In the genomic region with DNA sequence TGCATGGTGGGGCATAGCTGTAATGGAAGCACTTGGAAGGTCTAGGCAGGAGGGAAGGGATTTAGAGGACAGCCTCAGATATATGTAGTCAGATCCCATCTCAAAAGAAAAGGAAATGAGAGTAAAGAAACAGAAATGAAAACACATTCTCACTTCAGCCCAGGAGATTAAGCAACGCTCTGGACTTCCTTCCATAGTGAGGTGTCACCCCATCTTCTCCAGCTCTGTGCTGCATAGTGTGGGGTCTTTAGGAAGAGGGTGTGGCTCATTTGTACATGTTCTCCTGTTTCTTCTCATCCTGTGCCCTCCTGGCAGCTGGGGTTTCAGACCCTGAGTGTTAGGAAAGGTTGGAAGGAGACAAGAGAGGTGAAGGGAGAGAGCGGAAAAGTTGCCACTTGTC, we compare ENCODE assay signal across 27 mouse cellular contexts. TPM values are rescaled to one million over a fixed set of nuclear protein-coding genes. Genes with fewer than 3 reads are reported as not detected.
DNase-seq lines count a peak whose midpoint lies in the region; ATAC-seq and TF ChIP-seq lines count a peak whose summit lies in the region.
"Had no signal": no experiment of that assay in that cellular context is flagged by ENCODE, and none has a peak within 500 bp of the region (broad histone marks: within the 10 kb centered on the region; RNA-seq: fewer than 3 reads in every experiment).

No protein-coding gene starts in this region.

- WGBS in stomach, postnatal 0 days: 92% methylated on average over 2 of the region's 2 CpGs

- H3K9me3 ChIP-seq in CH12.LX (replicated peaks; ENCODE audit: low read length): peaks cover 2% of the 10 kb centered on the region
- no peaks in the 10 kb centered on the region for H3K9me3 ChIP-seq in stomach, postnatal 0 days (ENCODE audit: control insufficient read depth, low read length)
- H3K9me3 ChIP-seq: embryonic facial prominence, embryonic 12.5 days; embryonic facial prominence, embryonic 15.5 days; forebrain, embryonic 12.5 days; forebrain, embryonic 15.5 days had no signal

- H3K36me3 ChIP-seq in CH12.LX (replicated peaks in 1 of 2; ENCODE audit: control insufficient read depth in 1 of 2, insufficient read depth in 1 of 2, low read length in 1 of 2): no peaks in the 10 kb centered on the region
- no peaks in the 10 kb centered on the region for H3K36me3 ChIP-seq in stomach, postnatal 0 days (ENCODE audit: control insufficient read depth, insufficient read depth, low read length)
- H3K36me3 ChIP-seq: embryonic facial prominence, embryonic 12.5 days; embryonic facial prominence, embryonic 15.5 days; forebrain, embryonic 12.5 days; forebrain, embryonic 15.5 days; heart, embryonic 10.5 days; heart, embryonic 13.5 days had no signal

- dilution Hi-C loops in CH12.LX (cut with MboI; ENCODE audit: extremely low pct_ligation_motif_present, extremely low pct_unique_long_range_greater_than_20kb, low sequenced_read_pairs): no loop called here

- TF ChIP-seq EP300 in CH12.LX (IDR thresholded peaks at IDR 0.05; ENCODE audit: low read length): no peak
- no peak for TF ChIP-seq EP300 in stomach, postnatal 0 days (optimal IDR thresholded peaks at IDR 0.05)

- H3K9ac ChIP-seq in CH12.LX (ENCODE audit: insufficient read depth, low read depth): no peak overlapping the region
- no peak overlapping the region for H3K9ac ChIP-seq in stomach, postnatal 0 days (ENCODE audit: low read length)
- H3K9ac ChIP-seq: embryonic facial prominence, embryonic 12.5 days; embryonic facial prominence, embryonic 15.5 days; forebrain, embryonic 12.5 days; forebrain, embryonic 15.5 days; heart, embryonic 13.5 days; hindbrain, embryonic 14.5 days had no signal

- no peaks in the 10 kb centered on the region for H3K27me3 ChIP-seq in CH12.LX (replicated peaks)
- no peaks in the 10 kb centered on the region for H3K27me3 ChIP-seq in stomach, postnatal 0 days (ENCODE audit: control insufficient read depth, insufficient read depth, low read length)
- H3K27me3 ChIP-seq: embryonic facial prominence, embryonic 12.5 days; embryonic facial prominence, embryonic 15.5 days; forebrain, embryonic 12.5 days; forebrain, embryonic 15.5 days; heart, embryonic 13.5 days had no signal

- TF ChIP-seq CTCF in CH12.LX (conservative IDR thresholded peaks at IDR 0.05 in 1 of 2, IDR thresholded peaks at IDR 0.05 in 1 of 2; ENCODE audit: low read depth in 2 of 2, low read length in 2 of 2): no peak
- TF ChIP-seq CTCF in stomach, postnatal 0 days (IDR thresholded peaks at IDR 0.05; ENCODE audit: low read depth): no peak

- no peak overlapping the region for H3K27ac ChIP-seq in CH12.LX (ENCODE audit: insufficient read depth, low read depth)
- H3K27ac ChIP-seq in stomach, postnatal 0 days (replicated peaks): no peak overlapping the region
- H3K27ac ChIP-seq: embryonic facial prominence, embryonic 12.5 days; embryonic facial prominence, embryonic 15.5 days; forebrain, embryonic 12.5 days; forebrain, embryonic 15.5 days; heart, embryonic 10.5 days; heart, embryonic 13.5 days; hindbrain, embryonic 14.5 days; hindbrain, postnatal 0 days had no signal

- ATAC-seq in common myeloid progenitor, adult 5-6 weeks (replicated peaks; ENCODE audit: low read depth, poor library complexity, severe bottlenecking): peak; percentile 90
- peak; percentile 81 for ATAC-seq in megakaryocyte progenitor cell, adult 5-6 weeks (replicated peaks; ENCODE audit: poor library complexity)
- no peak for ATAC-seq in stomach, postnatal 0 days (ENCODE audit: low FRiP score, low TSS enrichment)
- ATAC-seq: forebrain, embryonic 15.5 days; hindbrain, postnatal 0 days; inflammation-experienced regulatory T-cells, adult 6 months; intestine, embryonic 16.5 days had no signal

- no peaks in the 10 kb centered on the region for H3K4me1 ChIP-seq in CH12.LX (ENCODE audit: control insufficient read depth in 1 of 2, insufficient read depth in 2 of 2)
- H3K4me1 ChIP-seq in stomach, postnatal 0 days (replicated peaks; ENCODE audit: control insufficient read depth, insufficient read depth): no peaks in the 10 kb centered on the region
- H3K4me1 ChIP-seq: embryonic facial prominence, embryonic 12.5 days; embryonic facial prominence, embryonic 15.5 days; forebrain, embryonic 12.5 days; forebrain, embryonic 15.5 days; heart, embryonic 10.5 days; heart, embryonic 13.5 days had no signal

- TF ChIP-seq RAD21 in CH12.LX (IDR thresholded peaks at IDR 0.05; ENCODE audit: low read depth, low read length): no peak

- no peak for TF ChIP-seq POLR2A in CH12.LX (IDR thresholded peaks at IDR 0.05; ENCODE audit: low read depth, low read length)

- in situ Hi-C loops in CH12.LX (cut with MboI; ENCODE audit: low pct_ligation_motif_present, low pct_unique_long_range_greater_than_20kb, low sequenced_read_pairs): loop anchor here (25.0 kb wide), 1 partner anchor 641 kb away; no protein-coding TSS in a partner anchor

- H3K4me2 ChIP-seq in CH12.LX (ENCODE audit: insufficient read depth, low read depth, poor library complexity, severe bottlenecking): peak overlapping the region; percentile 44; the same call in 1 of the 2 replicates
- H3K4me2 ChIP-seq in stomach, postnatal 0 days (replicated peaks; ENCODE audit: low read depth): no peak overlapping the region
- H3K4me2 ChIP-seq: embryonic facial prominence, embryonic 12.5 days; embryonic facial prominence, embryonic 15.5 days; forebrain, embryonic 12.5 days; forebrain, embryonic 15.5 days; heart, embryonic 13.5 days; hindbrain, embryonic 14.5 days had no signal

- no peak for DNase-seq in CH12.LX (ENCODE audit: extremely low read depth)
- DNase-seq in lung, postnatal 36 days: no peak
- no peak for DNase-seq in cerebellum, postnatal 25 days
- DNase-seq in stomach, postnatal 0 days (ENCODE audit: low spot score): no peak
- DNase-seq: adrenal gland, adult 2 months; adrenal gland, postnatal 14 days; B cell, adult 2 months; cerebellum, adult 11-12 months; cerebellum, adult 8-10 months; cerebellum, postnatal 10 days; gastrocnemius, postnatal 10 days; gastrocnemius, postnatal 36 days; heart, adult 18-20 months; heart, postnatal 14 days; heart, postnatal 4 days had no signal

- H3K79me2 ChIP-seq in CH12.LX (replicated peaks; ENCODE audit: control insufficient read depth, extremely low read depth, insufficient read depth, poor library complexity, severe bottlenecking): no peaks in the 10 kb centered on the region

- H3K4me3 ChIP-seq in CH12.LX (replicated peaks in 1 of 3; ENCODE audit: low read depth in 2 of 3, low read length in 2 of 3, poor library complexity in 1 of 3): no peak overlapping the region
- no peak overlapping the region for H3K4me3 ChIP-seq in stomach, postnatal 0 days (ENCODE audit: low read depth, low read length)
- H3K4me3 ChIP-seq: embryonic facial prominence, embryonic 12.5 days; embryonic facial prominence, embryonic 15.5 days; forebrain, embryonic 12.5 days; forebrain, embryonic 15.5 days; heart, embryonic 10.5 days; heart, embryonic 13.5 days had no signal

TF ChIP-seq in CH12.LX, 34 proteins besides CTCF, POLR2A, EP300 and RAD21:
- no peak for TF ChIP-seq ZKSCAN1 (IDR thresholded peaks at IDR 0.05; ENCODE audit: borderline replicate concordance, low read depth, low read length)
- no peak for TF ChIP-seq MAX (IDR thresholded peaks at IDR 0.05; ENCODE audit: low read length)
- TF ChIP-seq PAX5 (IDR thresholded peaks at IDR 0.05; ENCODE audit: low read length): no peak
- TF ChIP-seq CHD1 (IDR thresholded peaks at IDR 0.05; ENCODE audit: low read depth, low read length): no peak
- TF ChIP-seq CHD2 (IDR thresholded peaks at IDR 0.05; ENCODE audit: low read length): no peak
- TF ChIP-seq NRF1 (IDR thresholded peaks at IDR 0.05; ENCODE audit: low read depth, low read length): no peak
- no peak for TF ChIP-seq ZMIZ1 (IDR thresholded peaks at IDR 0.05; ENCODE audit: low read depth, low read length)
- TF ChIP-seq TBP (conservative IDR thresholded peaks at IDR 0.05; ENCODE audit: low read depth, low read length): no peak
- TF ChIP-seq E2F4 (IDR thresholded peaks at IDR 0.05; ENCODE audit: insufficient replicate concordance, low read depth, low read length): no peak
- TF ChIP-seq MXI1 (IDR thresholded peaks at IDR 0.05; ENCODE audit: low read depth, low read length): no peak

RNA-seq across cellular contexts. Expression of gene Tmx4, which starts 52.4 kb away (rescaled TPM):
- 5.6 and 5.8 TPM in 2 replicates for total RNA-seq in CH12.LX (2012; rRNA removed)
- 10.4 and 12.5 TPM in 2 replicates for total RNA-seq in CH12.LX (2014; rRNA removed)
- 9.7 and 9.9 TPM in 2 replicates for polyA plus RNA-seq in CH12.LX (2012; ENCODE audit: insufficient read length, low read depth)
- 53.4 and 57.9 TPM in 2 replicates for total RNA-seq in common myeloid progenitor, adult 5-6 weeks (2017)
- total RNA-seq in megakaryocyte progenitor cell, adult 5-6 weeks (2015): 143 and 145 TPM in 2 replicates
- total RNA-seq in megakaryocyte progenitor cell, adult 5-6 weeks (2017): 167 and 171 TPM in 2 replicates
- 11.0 TPM in 2 replicates for polyA plus RNA-seq in stomach, postnatal 0 days (2015; fragmentation: Nextera tagmentation; extraction: Ambion mirVana)
